Mouse (Mus musculus) heart, embryonic 11.5 days (tissue): Measurements from ENCODE around the gene Tfr2. TPM values are rescaled to one million over a fixed set of nuclear protein-coding genes. Genes with fewer than 3 reads are reported as not detected.

Source experiments
- microRNA-seq: library from miRNA; unstranded; fragments of <30 nt; microRNA quantifications from one replicate; pipeline ENCODE4, GENCODE M21; 2016; ENCODE audit warnings: borderline number of aligned reads
- polyA plus RNA-seq: library from polyadenylated mRNA; unstranded; fragments of >200 nt; fragmentation: Nextera tagmentation; extraction: Ambion mirVana; gene quantifications from 2 replicates; pipeline ENCODE4 v1.2.1, GENCODE M21; 2014

The Tfr2 gene
- polyA plus RNA-seq, 1 experiment from 2014 or later = 3.5 TPM

Small RNA genes within 50 kb of the gene (microRNA-seq; reads per million reads assigned to microRNA genes)
- gene Mir6418 = 1.0 reads per million, percentile 13 among the genes with 10 or more reads in this experiment

Other genes starting within 250 kb of the Tfr2 start
- 5.1 and 5.6 TPM in 2 replicates for gene Slc12a9, start 236.2 kb upstream of the Tfr2 start, polyA plus RNA-seq
- 27.3 and 35.6 TPM in 2 replicates for gene Ephb4, start 219.7 kb upstream of the Tfr2 start, polyA plus RNA-seq
- gene Zan, start 92.8 kb upstream of the Tfr2 start, polyA plus RNA-seq = 0.03 and 0.11 TPM in 2 replicates
- gene Pop7, start 67.3 kb upstream of the Tfr2 start, polyA plus RNA-seq = 46.5 and 50.0 TPM in 2 replicates
- 6.8 and 9.5 TPM in 2 replicates for gene Gigyf1, start 51.3 kb upstream of the Tfr2 start, polyA plus RNA-seq
- not detected in 2 replicates for gene Epo, start 36.6 kb upstream of the Tfr2 start, polyA plus RNA-seq
- gene Gnb2, start 36.3 kb upstream of the Tfr2 start, polyA plus RNA-seq = 307 and 318 TPM in 2 replicates
- 0.65 and 1.0 TPM in 2 replicates for gene Actl6b, start 16.3 kb upstream of the Tfr2 start, polyA plus RNA-seq
- 13.9 and 16.0 TPM in 2 replicates for gene Mospd3, start 31.2 kb downstream of the Tfr2 start, polyA plus RNA-seq
- 120 and 134 TPM in 2 replicates for gene Pcolce, start 43.9 kb downstream of the Tfr2 start, polyA plus RNA-seq
- gene Fbxo24, start 59.2 kb downstream of the Tfr2 start, polyA plus RNA-seq = not detected in 2 replicates
- gene Lrch4, start 59.3 kb downstream of the Tfr2 start, polyA plus RNA-seq = 26.0 and 28.0 TPM in 2 replicates
- 5.9 and 6.5 TPM in 2 replicates for gene Gm20605, start 59.3 kb downstream of the Tfr2 start, polyA plus RNA-seq
- gene Sap25, start 71.5 kb downstream of the Tfr2 start, polyA plus RNA-seq = 3.9 and 5.6 TPM in 2 replicates
- 0.23 TPM in 2 replicates for gene Irs3, start 75.9 kb downstream of the Tfr2 start, polyA plus RNA-seq
- gene Agfg2, start 114.9 kb downstream of the Tfr2 start, polyA plus RNA-seq = 19.9 TPM in 2 replicates
- 0.47 and 1.0 TPM in 2 replicates for gene Nyap1, start 171.8 kb downstream of the Tfr2 start, polyA plus RNA-seq
- 139 and 147 TPM in 2 replicates for gene Tsc22d4, start 175.9 kb downstream of the Tfr2 start, polyA plus RNA-seq
- gene Ppp1r35, start 209.0 kb downstream of the Tfr2 start, polyA plus RNA-seq = 29.9 and 35.3 TPM in 2 replicates
- 7.4 and 9.2 TPM in 2 replicates for gene Mepce, start 217.8 kb downstream of the Tfr2 start, polyA plus RNA-seq
- 12.4 and 13.7 TPM in 2 replicates for gene Zcwpw1, start 218.0 kb downstream of the Tfr2 start, polyA plus RNA-seq